Mouse (Mus musculus): ENCODE measurements around the gene Tfr2. TPM values are rescaled to one million over a fixed set of nuclear protein-coding genes. Genes with fewer than 3 reads are reported as not detected.

Gene Tfr2
- polyA plus RNA-seq, 1 experiment from 2014 or later = 0.84 TPM

DNA sequence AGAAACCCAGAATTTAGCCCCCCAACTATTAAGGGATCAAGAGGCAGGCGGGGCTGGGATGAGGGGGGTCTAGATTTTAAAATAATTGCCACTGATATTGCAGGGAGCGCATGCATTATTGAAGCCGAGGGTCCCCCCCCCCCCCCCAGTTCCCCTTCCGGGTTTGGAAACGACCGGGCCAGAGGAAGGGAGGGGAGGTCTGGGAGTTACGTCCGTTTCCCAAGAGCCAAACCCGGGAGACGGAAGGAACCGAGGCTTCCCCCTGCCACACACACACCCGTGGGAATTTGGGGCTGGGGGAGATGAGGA lies 36.9 kb upstream of the Tfr2 start:
- H3K36me3 ChIP-seq (ENCODE audit: control insufficient read depth, insufficient read depth, low read length) = peaks cover 15% of the 10 kb centered on the region; the same call in 1 of the 2 replicates
- H3K27ac ChIP-seq (replicated peaks; ENCODE audit: low read depth, low read length) = peak overlapping the region; percentile 83
- no peaks in the 10 kb centered on the region for H3K9me3 ChIP-seq (ENCODE audit: control insufficient read depth, low read length)
- 0% methylated on average over 11 of the region's 12 CpGs for WGBS
- peak overlapping the region; percentile 95 for H3K4me2 ChIP-seq (ENCODE audit: low read depth, severe bottlenecking)
- H3K27me3 ChIP-seq (ENCODE audit: control insufficient read depth, insufficient read depth, low read length) = no peaks in the 10 kb centered on the region
- H3K4me1 ChIP-seq (ENCODE audit: control insufficient read depth, insufficient read depth, low read length) = peaks cover 8% of the 10 kb centered on the region
- peak overlapping the region; percentile 81 for H3K4me3 ChIP-seq (ENCODE audit: low read depth, low read length)
- H3K9ac ChIP-seq (ENCODE audit: low read length) = peak overlapping the region; percentile 84
- ATAC-seq (ENCODE audit: insufficient number of reproducible peaks, low FRiP score, low TSS enrichment, low read depth) (peak; percentile 6; the same call in 1 of the 2 replicates), DNase-seq (ENCODE audit: low spot score) (no peak)

DNA sequence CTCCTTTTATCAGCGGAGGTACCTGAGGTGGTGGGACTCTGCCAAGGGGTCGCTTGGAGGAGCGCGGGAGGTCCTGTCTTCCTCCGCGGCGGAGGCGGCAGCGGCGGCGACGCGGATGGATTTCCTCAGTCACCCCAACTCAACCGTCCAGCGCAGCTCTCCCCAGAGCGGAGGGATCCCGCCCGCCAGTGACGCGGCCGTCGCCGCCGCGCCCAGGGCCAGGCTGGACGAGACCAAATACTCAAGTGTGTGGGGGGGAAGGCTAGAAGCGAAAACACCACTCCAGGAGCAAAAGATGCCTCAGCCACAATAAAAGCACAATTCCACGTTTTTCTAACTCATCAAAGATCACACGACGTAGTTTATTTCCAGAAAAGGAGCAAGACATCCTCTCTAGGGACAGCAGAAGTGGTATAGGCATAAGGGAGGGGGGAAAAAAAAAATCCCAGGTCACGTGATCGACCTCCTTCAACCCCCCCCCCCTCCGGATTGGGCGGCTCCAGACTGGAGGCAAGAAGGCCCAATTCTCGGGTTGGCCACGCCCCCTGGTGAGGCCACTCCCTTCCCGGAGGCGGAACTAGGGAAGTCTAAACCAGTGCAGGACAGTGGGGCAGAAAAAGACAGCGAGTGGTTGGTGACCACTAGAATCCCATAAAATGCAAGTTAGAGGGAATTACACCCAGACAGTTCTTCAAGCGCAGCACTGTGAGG lies 36.4 kb upstream of the Tfr2 start, which contains the start of the genes Epo and Gnb2:
TSS of gene Epo (minus strand) at position 126 of the 711 bp plus-strand sequence.
TSS of gene Gnb2 (minus strand) at position 394 of the 711 bp plus-strand sequence.
- peak; percentile 79; the same call in 1 of the 2 replicates for ATAC-seq (ENCODE audit: insufficient number of reproducible peaks, low FRiP score, low TSS enrichment, low read depth)
- Histone ChIP-seq H3K27me3 (ENCODE audit: control insufficient read depth, insufficient read depth, low read length) (no peaks in the 10 kb centered on the region), H3K4me3 (ENCODE audit: low read depth, low read length) (peak within 1 kb of the TSS; percentile 81), H3K4me2 (ENCODE audit: low read depth, severe bottlenecking) (peak within 1 kb of the TSS; percentile 95), H3K27ac (replicated peaks; ENCODE audit: low read depth, low read length) (peak within 1 kb of the TSS; percentile 83), H3K4me1 (ENCODE audit: control insufficient read depth, insufficient read depth, low read length) (peaks cover 8% of the 10 kb centered on the region), H3K36me3 (ENCODE audit: control insufficient read depth, insufficient read depth, low read length) (peaks cover 12% of the 10 kb centered on the region; the same call in 1 of the 2 replicates), H3K9me3 (ENCODE audit: control insufficient read depth, low read length) (no peaks in the 10 kb centered on the region), H3K9ac (ENCODE audit: low read length) (peak within 1 kb of the TSS; percentile 84)
- DNase-seq (ENCODE audit: low spot score) = peak; percentile 98
- WGBS = 0% methylated on average over 39 of the region's 40 CpGs

DNA sequence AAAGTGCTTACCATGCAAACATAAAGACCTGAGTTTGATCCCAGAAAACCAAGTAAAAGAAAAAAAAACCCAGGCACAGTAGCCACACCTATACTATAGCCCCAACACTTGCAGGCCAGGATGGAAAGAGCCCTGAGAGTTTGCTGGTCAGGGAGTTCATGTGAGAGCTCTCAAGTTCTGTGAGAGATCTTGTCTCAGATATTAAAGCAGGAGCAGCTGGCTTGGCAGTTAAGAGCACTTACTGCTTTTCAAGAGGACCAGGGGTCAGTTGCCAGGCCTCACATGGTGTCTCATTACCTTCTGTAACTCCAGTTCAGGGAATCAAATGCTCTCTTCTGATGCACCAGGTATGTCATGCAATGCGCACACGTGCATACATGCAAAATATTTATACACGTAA lies 34.9 kb upstream of the Tfr2 start:
- 95% methylated on average over 3 of the region's 3 CpGs for WGBS
- H3K27me3 ChIP-seq (ENCODE audit: control insufficient read depth, insufficient read depth, low read length) = no peaks in the 10 kb centered on the region
- no peak for ATAC-seq (ENCODE audit: insufficient number of reproducible peaks, low FRiP score, low TSS enrichment, low read depth)
- no peaks in the 10 kb centered on the region for H3K9me3 ChIP-seq (ENCODE audit: control insufficient read depth, low read length)
- no peak for DNase-seq (ENCODE audit: low spot score)
- H3K27ac ChIP-seq (replicated peaks; ENCODE audit: low read depth, low read length) = no peak overlapping the region
- no peak overlapping the region for H3K4me3 ChIP-seq (ENCODE audit: low read depth, low read length)
- no peak overlapping the region for H3K4me2 ChIP-seq (ENCODE audit: low read depth, severe bottlenecking)
- no peak overlapping the region for H3K9ac ChIP-seq (ENCODE audit: low read length)
- no peaks in the 10 kb centered on the region for H3K36me3 ChIP-seq (ENCODE audit: control insufficient read depth, insufficient read depth, low read length)
- peaks cover 8% of the 10 kb centered on the region for H3K4me1 ChIP-seq (ENCODE audit: control insufficient read depth, insufficient read depth, low read length)

DNA sequence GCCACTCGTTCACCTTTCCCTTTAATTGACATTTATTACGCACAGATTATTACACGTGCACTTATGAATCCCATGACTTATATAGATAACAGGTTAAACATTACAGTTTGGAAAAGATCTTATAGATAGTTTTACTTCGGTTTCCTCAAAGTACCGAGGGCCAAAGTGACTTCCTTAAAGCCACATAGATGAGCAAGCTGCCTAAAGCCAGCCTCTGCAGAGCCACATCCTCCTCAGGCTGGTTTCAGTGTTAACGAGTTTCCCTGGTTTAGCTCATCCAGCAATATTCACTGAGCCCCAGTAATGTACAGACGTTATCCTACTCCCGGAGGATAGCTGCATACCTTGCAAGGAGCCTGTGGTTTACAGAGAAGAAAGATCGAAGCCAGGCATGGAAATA lies 34.3 kb upstream of the Tfr2 start:
- no peaks in the 10 kb centered on the region for H3K36me3 ChIP-seq (ENCODE audit: control insufficient read depth, insufficient read depth, low read length)
- WGBS = 86% methylated on average over 9 of the region's 9 CpGs
- H3K27ac ChIP-seq (replicated peaks; ENCODE audit: low read depth, low read length) = no peak overlapping the region
- H3K4me2 ChIP-seq (ENCODE audit: low read depth, severe bottlenecking) = no peak overlapping the region
- DNase-seq (ENCODE audit: low spot score) = no peak
- H3K4me1 ChIP-seq (ENCODE audit: control insufficient read depth, insufficient read depth, low read length) = peaks cover 4% of the 10 kb centered on the region
- ATAC-seq (ENCODE audit: insufficient number of reproducible peaks, low FRiP score, low TSS enrichment, low read depth) = no peak
- no peaks in the 10 kb centered on the region for H3K9me3 ChIP-seq (ENCODE audit: control insufficient read depth, low read length)
- no peak overlapping the region for H3K9ac ChIP-seq (ENCODE audit: low read length)
- H3K4me3 ChIP-seq (ENCODE audit: low read depth, low read length) = no peak overlapping the region
- H3K27me3 ChIP-seq (ENCODE audit: control insufficient read depth, insufficient read depth, low read length) = no peaks in the 10 kb centered on the region

DNA sequence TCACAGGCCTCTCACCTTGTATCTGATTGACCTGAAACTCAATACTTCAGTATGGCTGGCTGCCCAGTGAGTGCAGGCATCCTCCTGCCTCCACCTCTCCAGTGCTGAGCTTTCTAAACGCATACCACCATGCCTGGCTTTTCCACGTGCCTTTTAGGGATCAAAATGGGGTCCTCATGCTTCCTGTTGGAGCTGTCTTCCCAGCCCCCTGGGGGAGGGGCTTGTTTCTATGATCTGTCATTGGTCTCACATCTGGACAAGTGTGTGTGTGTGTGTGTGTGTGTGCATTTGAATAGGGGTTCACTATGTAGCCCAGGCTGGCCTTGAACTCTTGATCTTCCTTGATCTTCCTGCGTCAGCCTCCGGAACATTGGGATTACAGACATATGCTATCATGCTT lies 32.2 kb upstream of the Tfr2 start:
- no peaks in the 10 kb centered on the region for H3K4me1 ChIP-seq (ENCODE audit: control insufficient read depth, insufficient read depth, low read length)
- no peaks in the 10 kb centered on the region for H3K27me3 ChIP-seq (ENCODE audit: control insufficient read depth, insufficient read depth, low read length)
- no peak overlapping the region for H3K4me2 ChIP-seq (ENCODE audit: low read depth, severe bottlenecking)
- no peaks in the 10 kb centered on the region for H3K36me3 ChIP-seq (ENCODE audit: control insufficient read depth, insufficient read depth, low read length)
- DNase-seq (ENCODE audit: low spot score) = no peak
- WGBS = 58% methylated on average over 4 of the region's 4 CpGs
- no peak for ATAC-seq (ENCODE audit: insufficient number of reproducible peaks, low FRiP score, low TSS enrichment, low read depth)
- H3K27ac ChIP-seq (replicated peaks; ENCODE audit: low read depth, low read length) = no peak overlapping the region
- no peak overlapping the region for H3K4me3 ChIP-seq (ENCODE audit: low read depth, low read length)
- no peak overlapping the region for H3K9ac ChIP-seq (ENCODE audit: low read length)
- no peaks in the 10 kb centered on the region for H3K9me3 ChIP-seq (ENCODE audit: control insufficient read depth, low read length)

DNA sequence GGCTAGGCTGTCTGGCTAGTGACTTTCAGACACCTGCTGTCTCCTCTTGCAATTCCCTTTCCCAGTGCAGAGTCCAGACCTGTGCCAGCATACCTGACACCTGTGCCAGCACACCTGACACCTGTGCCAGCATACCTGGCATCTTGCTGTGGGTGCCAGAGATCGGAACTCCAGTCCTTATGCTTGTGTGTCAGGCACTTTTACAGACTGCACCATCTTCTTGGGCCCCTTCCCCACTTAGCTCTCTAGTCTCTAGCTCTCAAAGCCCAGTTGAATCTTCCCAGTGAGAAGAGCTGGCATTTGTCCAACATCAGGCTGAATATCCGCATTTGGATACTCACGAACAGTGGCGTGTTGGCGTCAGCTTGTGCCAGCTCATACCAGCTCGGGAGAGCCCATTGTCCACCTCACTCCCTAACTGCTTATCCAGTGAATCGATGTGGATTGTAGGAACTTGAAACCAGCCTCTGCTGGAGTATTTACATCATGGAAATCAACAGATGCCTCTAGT lies 30.3 kb upstream of the Tfr2 start:
- Histone ChIP-seq H3K9ac (ENCODE audit: low read length) (no peak overlapping the region), H3K27ac (replicated peaks; ENCODE audit: low read depth, low read length) (no peak overlapping the region), H3K27me3 (ENCODE audit: control insufficient read depth, insufficient read depth, low read length) (no peaks in the 10 kb centered on the region), H3K9me3 (ENCODE audit: control insufficient read depth, low read length) (no peaks in the 10 kb centered on the region), H3K36me3 (ENCODE audit: control insufficient read depth, insufficient read depth, low read length) (no peaks in the 10 kb centered on the region), H3K4me2 (ENCODE audit: low read depth, severe bottlenecking) (no peak overlapping the region), H3K4me3 (ENCODE audit: low read depth, low read length) (no peak overlapping the region), H3K4me1 (ENCODE audit: control insufficient read depth, insufficient read depth, low read length) (no peaks in the 10 kb centered on the region)
- 73% methylated on average over 7 of the region's 7 CpGs for WGBS
- DNase-seq (ENCODE audit: low spot score) = no peak
- ATAC-seq (ENCODE audit: insufficient number of reproducible peaks, low FRiP score, low TSS enrichment, low read depth) = no peak

DNA sequence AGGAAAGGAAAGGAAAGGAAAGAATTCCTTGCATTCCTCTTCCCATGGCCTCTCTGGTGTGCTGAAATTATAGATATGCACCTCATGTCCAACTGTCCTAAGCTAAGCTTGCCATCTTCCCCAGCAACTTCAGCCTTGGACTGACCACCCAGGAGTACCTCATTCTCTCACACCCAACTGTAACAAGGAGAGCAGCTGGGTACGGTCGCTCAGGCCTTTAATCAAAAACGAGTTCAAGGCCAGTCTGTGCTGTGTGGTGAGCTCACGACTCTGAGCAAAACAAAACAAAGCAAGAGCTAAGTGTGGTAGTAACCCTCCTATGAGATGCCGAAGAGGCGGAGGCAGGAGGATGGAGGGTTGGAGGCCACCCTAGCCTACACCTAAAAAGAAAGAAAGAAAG lies 28.6 kb upstream of the Tfr2 start:
- DNase-seq (ENCODE audit: low spot score) (no peak), ATAC-seq (ENCODE audit: insufficient number of reproducible peaks, low FRiP score, low TSS enrichment, low read depth) (no peak)
- H3K4me3 ChIP-seq (ENCODE audit: low read depth, low read length) = no peak overlapping the region
- no peak overlapping the region for H3K4me2 ChIP-seq (ENCODE audit: low read depth, severe bottlenecking)
- WGBS = 76% methylated on average over 6 of the region's 6 CpGs
- no peak overlapping the region for H3K9ac ChIP-seq (ENCODE audit: low read length)
- no peaks in the 10 kb centered on the region for H3K36me3 ChIP-seq (ENCODE audit: control insufficient read depth, insufficient read depth, low read length)
- no peaks in the 10 kb centered on the region for H3K9me3 ChIP-seq (ENCODE audit: control insufficient read depth, low read length)
- H3K27me3 ChIP-seq (ENCODE audit: control insufficient read depth, insufficient read depth, low read length) = no peaks in the 10 kb centered on the region
- H3K27ac ChIP-seq (replicated peaks; ENCODE audit: low read depth, low read length) = no peak overlapping the region
- no peaks in the 10 kb centered on the region for H3K4me1 ChIP-seq (ENCODE audit: control insufficient read depth, insufficient read depth, low read length)

DNA sequence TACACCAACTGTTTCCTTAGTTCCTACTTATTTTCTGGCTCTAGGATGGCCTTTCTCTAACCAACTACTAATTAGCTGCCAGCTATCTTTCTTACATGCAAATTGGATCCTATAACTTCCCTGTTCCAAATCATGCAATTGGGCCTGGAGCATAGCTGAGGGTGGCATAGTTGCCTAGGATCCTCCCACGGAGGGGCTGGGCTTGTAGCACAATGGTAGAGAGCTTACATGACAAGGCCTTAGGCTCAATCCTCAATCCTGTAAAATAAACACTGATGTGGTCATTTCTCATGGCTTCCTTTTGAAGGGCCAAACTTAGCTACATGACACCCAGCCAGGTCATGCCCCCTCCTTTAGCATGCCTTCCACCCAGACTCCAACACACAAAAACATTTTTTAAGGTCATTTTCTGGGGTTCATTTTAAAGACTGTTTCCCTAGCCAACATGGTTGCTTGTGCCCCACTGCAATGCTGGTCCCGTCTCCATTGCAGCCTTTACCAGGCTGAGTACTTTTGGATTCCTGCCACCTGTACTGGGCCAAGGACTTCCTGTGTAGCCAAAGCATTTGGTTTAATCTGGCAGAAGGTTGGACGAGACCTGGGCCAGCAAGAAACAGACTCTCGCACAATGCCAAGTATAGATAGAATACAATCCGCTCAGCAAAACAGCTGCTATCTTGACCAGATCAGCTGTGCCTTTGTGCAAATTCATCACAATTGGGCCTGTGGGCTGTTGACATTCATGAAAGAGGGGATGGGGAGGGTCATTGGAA lies 27.7 kb upstream of the Tfr2 start:
- 84% methylated on average over 5 of the region's 5 CpGs for WGBS
- no peaks in the 10 kb centered on the region for H3K4me1 ChIP-seq (ENCODE audit: control insufficient read depth, insufficient read depth, low read length)
- no peak overlapping the region for H3K4me3 ChIP-seq (ENCODE audit: low read depth, low read length)
- ATAC-seq (ENCODE audit: insufficient number of reproducible peaks, low FRiP score, low TSS enrichment, low read depth) (no peak), DNase-seq (ENCODE audit: low spot score) (no peak)
- no peaks in the 10 kb centered on the region for H3K27me3 ChIP-seq (ENCODE audit: control insufficient read depth, insufficient read depth, low read length)
- H3K9me3 ChIP-seq (ENCODE audit: control insufficient read depth, low read length) = no peaks in the 10 kb centered on the region
- H3K4me2 ChIP-seq (ENCODE audit: low read depth, severe bottlenecking) = no peak overlapping the region
- H3K9ac ChIP-seq (ENCODE audit: low read length) = no peak overlapping the region
- H3K27ac ChIP-seq (replicated peaks; ENCODE audit: low read depth, low read length) = no peak overlapping the region
- no peaks in the 10 kb centered on the region for H3K36me3 ChIP-seq (ENCODE audit: control insufficient read depth, insufficient read depth, low read length)
